Mouse (Mus musculus) forebrain, embryonic 14.5 days (tissue): ENCODE data around the gene Me3. TPM values are rescaled to one million over a fixed set of nuclear protein-coding genes. Genes with fewer than 3 reads are reported as not detected.

ENCODE experiments used
- ATAC-seq: fragments of 200-750 bp; cut with Nextera tagmentation; 2 replicates; pipeline ENCODE4 v1.8.0; 2017; ENCODE audit warnings: mild to moderate bottlenecking, moderate library complexity
- DNase-seq: peaks from one replicate; pipeline ENCODE4 v3.0.0-alpha.2; 2015; ENCODE audit warnings: low spot score
- H3K27ac ChIP-seq: fragments of 300-500 bp; sonication (generic); 2 replicates; pipeline ENCODE4 v1.5.1; 2014; ENCODE audit warnings: low read depth, mild to moderate bottlenecking, control low read depth, low read length, moderate library complexity
- H3K27me3 ChIP-seq: fragments of 300-500 bp; sonication (generic); replicated peaks from 2 replicates; pipeline ENCODE4 v1.6.1; 2014; ENCODE audit warnings: low read length, control low read depth, mixed read lengths; ENCODE audit not compliant: control insufficient read depth, insufficient read depth
- H3K36me3 ChIP-seq: fragments of 300-500 bp; sonication (generic); 2 replicates; pipeline ENCODE4 v1.6.1; 2014; ENCODE audit warnings: low read length, control low read depth; ENCODE audit not compliant: control insufficient read depth, insufficient read depth
- H3K4me1 ChIP-seq: fragments of 300-500 bp; sonication (generic); 2 replicates; pipeline ENCODE4 v1.6.1; 2014; ENCODE audit warnings: antibody characterized with exemption, low read length, control low read depth; ENCODE audit not compliant: control insufficient read depth, insufficient read depth
- H3K4me2 ChIP-seq: fragments of 300-500 bp; sonication (generic); 2 replicates; pipeline ENCODE4 v1.6.1; 2014; ENCODE audit warnings: mild to moderate bottlenecking, control low read depth, low read length
- H3K4me3 ChIP-seq: fragments of 300-500 bp; sonication (generic); 2 replicates; pipeline ENCODE4 v1.5.1; 2014; ENCODE audit warnings: low read depth, low read length, control low read depth
- H3K9ac ChIP-seq: fragments of 300-500 bp; sonication (generic); 2 replicates; pipeline ENCODE4 v1.6.1; 2014; ENCODE audit warnings: mild to moderate bottlenecking, low read length, control low read depth, moderate library complexity
- H3K9me3 ChIP-seq: fragments of 300-500 bp; sonication (generic); replicated peaks from 2 replicates; pipeline ENCODE4 v1.6.1; 2016; ENCODE audit warnings: low read length, control low read depth, mixed read lengths; ENCODE audit not compliant: control insufficient read depth
- WGBS: fragments of 180-500 bp; shearing (Covaris S2); extraction: QIAGEN DNeasy Blood & Tissue Kit; methylation state at CpG from one replicate; pipeline ENCODE4 v1.1.7; 2014; 5-methylcytosine and 5-hydroxymethylcytosine counted together
- polyA plus RNA-seq: library from polyadenylated mRNA; unstranded; fragments of >200 nt; fragmentation: Nextera tagmentation; extraction: Ambion mirVana; gene quantifications from 2 replicates; pipeline ENCODE4 v1.2.1, GENCODE M21; 2014

Me3 gene
- polyA plus RNA-seq, 1 experiment from 2014 or later, result 3.2 TPM

GRCm38 (mm10) chr7:89802447-89802846 is 170.3 kb downstream of the Me3 start:
- no peaks in the 10 kb centered on the region for H3K36me3 ChIP-seq
- H3K4me2 ChIP-seq, result no peak overlapping the region
- ATAC-seq, result no peak
- 76% methylated on average over 3 of the region's 3 CpGs for WGBS
- H3K27me3 ChIP-seq, result no peaks in the 10 kb centered on the region
- DNase-seq, result no peak
- H3K9ac ChIP-seq, result no peak overlapping the region
- no peak overlapping the region for H3K27ac ChIP-seq
- no peaks in the 10 kb centered on the region for H3K9me3 ChIP-seq
- no peak overlapping the region for H3K4me3 ChIP-seq
- no peaks in the 10 kb centered on the region for H3K4me1 ChIP-seq

DNA sequence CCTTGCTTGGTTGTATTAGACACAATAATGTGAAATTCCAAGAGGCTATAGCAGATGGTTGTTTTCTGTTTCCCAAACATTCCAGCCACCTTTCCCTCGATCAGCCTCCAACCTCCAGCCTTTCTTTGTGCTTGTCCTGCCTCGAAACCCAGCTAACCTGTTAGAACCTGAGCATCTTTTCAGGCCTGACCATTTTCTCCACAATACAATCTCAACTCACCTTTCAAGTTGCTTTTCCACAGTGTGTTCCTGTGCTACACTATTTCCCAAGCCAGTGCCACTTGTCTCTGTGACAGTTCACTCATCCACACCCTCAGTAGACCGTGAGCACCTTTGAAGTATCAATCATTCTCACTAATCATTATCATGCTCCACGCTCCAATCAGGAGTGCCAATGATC is 171.8 kb downstream of the Me3 start:
- H3K4me3 ChIP-seq, result no peak overlapping the region
- no peak overlapping the region for H3K9ac ChIP-seq
- H3K9me3 ChIP-seq, result no peaks in the 10 kb centered on the region
- ATAC-seq (no peak), DNase-seq (no peak)
- H3K4me1 ChIP-seq, result no peaks in the 10 kb centered on the region
- no peaks in the 10 kb centered on the region for H3K27me3 ChIP-seq
- WGBS, result 91% methylated on average over 4 of the region's 4 CpGs
- no peak overlapping the region for H3K4me2 ChIP-seq
- H3K36me3 ChIP-seq, result no peaks in the 10 kb centered on the region
- no peak overlapping the region for H3K27ac ChIP-seq

DNA sequence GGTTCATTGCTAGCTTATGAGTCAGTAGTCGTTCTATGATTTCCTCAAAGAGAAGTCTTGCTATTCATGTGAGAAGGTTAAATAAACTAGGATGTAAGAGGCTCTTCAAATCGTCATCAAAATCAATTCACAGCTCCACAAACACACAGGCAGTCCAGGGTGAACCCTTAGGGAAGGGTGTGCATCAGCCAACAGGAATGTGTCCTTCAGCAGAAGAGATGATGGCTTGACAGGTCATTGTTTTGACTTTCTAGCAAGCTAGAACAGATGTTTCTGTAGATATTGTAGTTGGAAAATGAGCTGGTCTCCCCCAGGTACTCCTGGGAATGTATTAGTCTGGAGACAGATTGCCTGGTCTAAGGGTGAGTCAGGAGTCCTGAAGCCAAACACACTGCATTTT is 177.2 kb downstream of the Me3 start:
- Histone ChIP-seq H3K4me2 (no peak overlapping the region), H3K27ac (no peak overlapping the region), H3K4me3 (no peak overlapping the region), H3K36me3 (no peaks in the 10 kb centered on the region), H3K27me3 (no peaks in the 10 kb centered on the region), H3K4me1 (no peaks in the 10 kb centered on the region), H3K9me3 (no peaks in the 10 kb centered on the region), H3K9ac (no peak overlapping the region)
- DNase-seq (no peak), ATAC-seq (no peak)
- WGBS, result 87% methylated on average over 2 of the region's 2 CpGs

DNA sequence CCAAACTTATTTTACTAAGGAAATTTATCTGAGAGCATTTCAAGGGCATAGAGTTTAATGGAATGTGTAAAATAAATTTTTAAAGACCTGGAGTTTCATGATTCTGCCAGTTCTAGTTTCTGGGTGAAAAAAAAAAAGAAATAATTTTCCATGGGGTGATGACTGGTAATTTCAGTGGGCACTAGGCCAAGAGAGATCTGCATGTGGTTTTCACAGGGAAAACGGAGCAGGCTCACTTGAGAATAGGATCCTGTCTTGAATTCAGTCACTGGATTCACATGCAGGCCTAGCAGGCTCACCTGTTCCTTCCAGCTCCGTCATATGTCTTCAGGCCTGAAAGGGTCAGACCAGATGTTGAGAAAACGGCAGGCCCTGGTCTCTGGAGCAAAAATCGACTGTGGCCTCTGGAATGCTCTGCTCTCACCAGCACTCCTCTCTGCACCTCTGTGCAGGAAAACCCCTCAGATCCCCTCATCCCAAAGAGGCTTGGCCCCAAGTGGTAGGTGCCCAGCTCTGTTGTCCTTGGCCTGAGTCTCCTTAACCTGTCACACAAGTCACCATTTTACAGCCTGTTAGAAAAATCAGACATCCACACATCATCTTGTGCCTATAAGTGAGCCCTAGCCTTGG is 196.4 kb downstream of the Me3 start:
- no peaks in the 10 kb centered on the region for H3K36me3 ChIP-seq
- no peak overlapping the region for H3K9ac ChIP-seq
- no peak overlapping the region for H3K27ac ChIP-seq
- DNase-seq (peak; percentile 12), ATAC-seq (no peak)
- H3K4me2 ChIP-seq, result no peak overlapping the region
- 79% methylated on average over 4 of the region's 4 CpGs for WGBS
- no peaks in the 10 kb centered on the region for H3K4me1 ChIP-seq
- H3K27me3 ChIP-seq, result no peaks in the 10 kb centered on the region
- H3K9me3 ChIP-seq, result no peaks in the 10 kb centered on the region
- no peak overlapping the region for H3K4me3 ChIP-seq

DNA sequence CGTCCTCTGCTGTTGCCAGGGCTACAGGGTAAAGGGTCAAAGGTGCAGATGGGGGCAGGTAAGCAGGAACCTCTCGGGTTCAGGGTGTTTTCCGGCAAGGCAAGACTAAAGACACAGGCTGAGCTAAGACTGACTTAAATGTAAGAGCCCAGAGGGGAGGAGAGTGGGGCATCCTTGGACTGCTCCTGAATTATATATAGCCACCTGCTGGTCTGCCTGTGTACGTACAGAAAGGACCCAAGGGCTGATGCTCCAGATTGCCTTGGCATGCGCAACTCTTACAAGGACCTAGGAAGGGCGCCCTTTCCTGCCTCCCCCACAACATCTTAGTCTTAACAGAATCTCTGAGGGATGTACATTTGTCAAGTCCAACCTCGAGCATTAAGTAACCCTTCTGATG is 197.0 kb downstream of the Me3 start:
- Histone ChIP-seq H3K4me3 (no peak overlapping the region), H3K36me3 (no peaks in the 10 kb centered on the region), H3K4me1 (no peaks in the 10 kb centered on the region), H3K27me3 (no peaks in the 10 kb centered on the region), H3K27ac (no peak overlapping the region), H3K4me2 (no peak overlapping the region), H3K9ac (no peak overlapping the region), H3K9me3 (no peaks in the 10 kb centered on the region)
- 66% methylated on average over 7 of the region's 7 CpGs for WGBS
- ATAC-seq (peak; percentile 54), DNase-seq (peak; percentile 35)

DNA sequence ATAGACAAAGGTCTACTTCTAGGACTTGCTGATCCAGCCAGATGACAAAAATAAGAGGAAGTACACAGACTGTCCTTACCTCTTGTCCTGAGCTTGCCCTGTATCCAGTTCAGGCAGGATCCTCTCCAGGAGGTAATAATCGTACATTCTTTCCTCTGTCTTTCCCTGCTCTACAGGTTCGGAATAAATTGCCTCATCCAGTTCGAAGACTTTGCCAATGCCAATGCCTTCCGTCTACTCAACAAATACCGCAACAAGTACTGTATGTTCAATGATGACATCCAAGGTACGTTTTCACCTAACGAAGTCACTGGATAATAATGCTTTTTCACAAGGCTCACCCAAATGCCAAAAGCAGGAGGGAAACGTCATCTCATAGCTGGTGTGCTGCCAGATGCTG is 201.3 kb downstream of the Me3 start:
- no peak for ATAC-seq
- Histone ChIP-seq H3K27me3 (no peaks in the 10 kb centered on the region), H3K27ac (no peak overlapping the region), H3K36me3 (no peaks in the 10 kb centered on the region), H3K9ac (no peak overlapping the region), H3K4me3 (no peak overlapping the region), H3K4me2 (no peak overlapping the region), H3K9me3 (no peaks in the 10 kb centered on the region), H3K4me1 (no peaks in the 10 kb centered on the region)
- WGBS, result 88% methylated on average over 8 of the region's 8 CpGs
- no peak for DNase-seq

DNA sequence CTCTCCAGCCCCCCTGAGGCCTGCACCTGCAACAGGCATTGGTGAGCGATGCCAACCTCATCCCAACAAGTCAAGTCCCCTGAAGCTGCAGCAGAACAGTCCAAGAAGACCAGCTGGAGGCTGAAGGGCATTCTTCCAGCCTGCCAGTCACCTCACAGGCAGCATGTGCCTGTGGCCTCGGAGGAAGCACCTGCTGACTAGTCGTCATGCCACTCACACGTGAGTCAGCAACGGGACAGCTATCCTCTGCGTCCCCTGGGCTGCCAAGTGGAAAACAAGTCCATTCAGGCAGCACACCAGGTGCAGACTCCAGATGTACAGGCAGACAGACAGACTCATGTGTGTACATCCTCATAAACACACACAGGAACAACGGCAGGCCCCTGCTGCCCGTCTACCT is 203.4 kb downstream of the Me3 start:
- no peak overlapping the region for H3K9ac ChIP-seq
- DNase-seq (no peak), ATAC-seq (no peak)
- no peak overlapping the region for H3K4me3 ChIP-seq
- no peak overlapping the region for H3K4me2 ChIP-seq
- no peak overlapping the region for H3K27ac ChIP-seq
- no peaks in the 10 kb centered on the region for H3K27me3 ChIP-seq
- H3K4me1 ChIP-seq, result no peaks in the 10 kb centered on the region
- 72% methylated on average over 8 of the region's 8 CpGs for WGBS
- H3K36me3 ChIP-seq, result no peaks in the 10 kb centered on the region
- no peaks in the 10 kb centered on the region for H3K9me3 ChIP-seq

GRCm38 (mm10) chr7:89836676-89837075 is 204.5 kb downstream of the Me3 start:
- no peak overlapping the region for H3K4me2 ChIP-seq

DNA sequence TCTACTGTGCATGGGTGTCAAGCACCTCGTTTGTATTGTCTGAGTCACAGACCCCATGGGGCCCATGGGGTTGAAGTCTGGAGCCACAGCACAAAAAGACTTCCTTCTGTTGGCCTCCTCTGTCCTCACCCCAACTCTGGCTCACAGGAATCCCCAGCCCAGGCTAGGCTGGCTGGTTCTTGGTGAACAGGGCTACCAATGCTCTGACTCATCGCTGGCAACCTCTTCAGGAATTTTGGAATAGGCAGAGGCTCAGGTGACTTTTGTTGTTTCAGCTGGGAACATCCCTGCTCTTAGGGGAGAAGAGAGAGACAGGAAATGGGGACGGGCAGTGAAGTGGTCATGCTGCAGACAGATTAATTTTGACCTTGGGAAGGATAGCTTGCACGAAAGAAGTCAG is 205.6 kb downstream of the Me3 start:
- 69% methylated on average over 4 of the region's 4 CpGs for WGBS
- Histone ChIP-seq H3K4me3 (no peak overlapping the region), H3K4me2 (no peak overlapping the region), H3K36me3 (no peaks in the 10 kb centered on the region), H3K4me1 (no peaks in the 10 kb centered on the region), H3K9me3 (no peaks in the 10 kb centered on the region), H3K27ac (no peak overlapping the region), H3K27me3 (no peaks in the 10 kb centered on the region), H3K9ac (no peak overlapping the region)
- ATAC-seq (no peak), DNase-seq (no peak)

More at GRCm38 (mm10) chr7:89836676-89837075, 204.5 kb downstream of the Me3 start:
- Histone ChIP-seq H3K4me3 (no peak overlapping the region), H3K36me3 (no peaks in the 10 kb centered on the region), H3K9me3 (no peaks in the 10 kb centered on the region), H3K27ac (no peak overlapping the region), H3K4me1 (no peaks in the 10 kb centered on the region), H3K27me3 (no peaks in the 10 kb centered on the region), H3K9ac (no peak overlapping the region)
- no peak for ATAC-seq
- DNase-seq, result no peak
- 97% methylated on average over 7 of the region's 7 CpGs for WGBS
